Mouse (Mus musculus) CH12.LX (cell line): ENCODE measurements around the gene Glt1d1.

Source experiments
- CHD2 ChIP-seq: IDR thresholded peaks from 2 replicates; pipeline ENCODE4 v1.6.1; 2011; ENCODE audit warnings: low read length, improper control_type of control experiment
- CTCF ChIP-seq, 2 experiments: IDR thresholded peaks in 1 of 2; conservative IDR thresholded peaks in 1 of 2; 2 replicates each; pipeline ENCODE4 v1.5.1; 2011 to 2012; ENCODE audit warnings: low read depth in 2 of 2, low read length in 2 of 2, improper control_type of control experiment in 1 of 2, inconsistent platforms in 1 of 2, mild to moderate bottlenecking in 1 of 2, moderate library complexity in 1 of 2
- E2F4 ChIP-seq: IDR thresholded peaks from 2 replicates; pipeline ENCODE4 v1.6.1; 2011; ENCODE audit warnings: low read depth, low read length, improper control_type of control experiment; ENCODE audit not compliant: insufficient replicate concordance
- EP300 ChIP-seq: IDR thresholded peaks from 2 replicates; pipeline ENCODE4 v1.6.1; 2011; ENCODE audit warnings: low read length, improper control_type of control experiment
- ETS1 ChIP-seq: conservative IDR thresholded peaks from 2 replicates; pipeline ENCODE4 v1.6.1; 2012; ENCODE audit warnings: low read depth, mild to moderate bottlenecking, inconsistent platforms, low read length, improper control_type of control experiment, moderate library complexity
- IRF4 ChIP-seq: IDR thresholded peaks from 2 replicates; pipeline ENCODE4 v1.6.1; 2014; ENCODE audit warnings: low read depth, mild to moderate bottlenecking, inconsistent platforms, low read length, improper control_type of control experiment
- MEF2A ChIP-seq: IDR thresholded peaks from 2 replicates; pipeline ENCODE4 v1.6.1; 2014; ENCODE audit warnings: low read depth, mild to moderate bottlenecking, inconsistent platforms, low read length, improper control_type of control experiment, borderline replicate concordance
- POLR2A ChIP-seq: IDR thresholded peaks from 2 replicates; pipeline ENCODE4 v1.6.1; 2011; ENCODE audit warnings: low read depth, mild to moderate bottlenecking, improper control_type of control experiment, low read length
- RAD21 ChIP-seq: IDR thresholded peaks from 2 replicates; pipeline ENCODE4 v1.6.1; 2011; ENCODE audit warnings: low read depth, mild to moderate bottlenecking, low read length, improper control_type of control experiment, moderate library complexity
- TCF12 ChIP-seq: IDR thresholded peaks from 2 replicates; pipeline ENCODE4 v1.6.1; 2014; ENCODE audit warnings: low read depth, mild to moderate bottlenecking, inconsistent platforms, low read length, improper control_type of control experiment

DNA sequence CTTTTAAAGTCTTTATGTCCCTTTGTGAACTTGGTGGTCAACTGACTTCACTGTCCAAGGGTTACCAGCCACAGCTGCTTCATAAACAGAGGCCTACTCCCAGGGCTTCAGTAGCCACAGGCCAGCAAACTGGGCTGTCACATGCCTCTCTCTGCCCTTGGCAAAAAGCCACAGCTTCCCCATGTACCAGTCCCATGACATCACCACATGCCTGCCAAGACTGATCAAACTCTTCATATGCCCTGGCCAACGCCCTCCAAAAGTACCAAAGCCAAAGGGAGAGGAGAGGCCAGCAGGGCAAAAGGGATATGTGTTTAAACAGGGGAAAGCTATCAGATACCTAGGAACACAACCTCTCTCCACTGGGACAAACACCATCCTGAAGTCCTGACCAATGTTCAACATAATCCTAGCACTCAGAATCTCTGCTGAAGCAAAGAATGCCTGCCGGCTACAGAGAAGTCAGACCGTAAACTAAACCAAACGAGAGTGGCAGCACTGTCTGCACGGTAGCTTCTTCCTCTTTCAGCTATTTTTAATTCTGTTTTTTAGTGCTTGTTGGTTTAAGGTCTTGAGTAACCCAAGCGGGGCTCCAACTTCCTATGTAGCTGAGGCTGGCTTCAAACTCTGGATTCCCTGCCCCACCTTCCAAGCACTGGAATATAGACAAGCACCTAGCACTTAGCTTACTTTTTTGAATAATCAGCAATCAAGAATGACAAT lies 21.1 kb upstream of the Glt1d1 start:
- TF ChIP-seq CTCF (conservative IDR thresholded peaks at IDR 0.05 in 1 of 2, IDR thresholded peaks at IDR 0.05 in 1 of 2; ENCODE audit: low read depth in 2 of 2, low read length in 2 of 2) = no peak
- TF ChIP-seq ETS1 = peak; percentile 32; the same call in 1 of the 2 replicates
- TF ChIP-seq POLR2A = no peak
- peak; percentile 25; the same call in 1 of the 2 replicates for TF ChIP-seq EP300
- no peak for TF ChIP-seq E2F4
- no peak for TF ChIP-seq RAD21
- no peak for TF ChIP-seq IRF4
- no peak for TF ChIP-seq CHD2
- TF ChIP-seq MEF2A = 0 out of 2 replicates have a peak, but pooled peaks have one; percentile 41
- no peak; the same call in 1 of the 2 replicates for TF ChIP-seq TCF12
